Mouse (Mus musculus) stomach, postnatal 0 days (tissue): ENCODE results near the gene Myo6.

Experiments
- CTCF ChIP-seq: IDR thresholded peaks from 2 replicates; pipeline ENCODE4 v1.5.1; 2016; ENCODE audit warnings: antibody characterized with exemption, low read depth, mild to moderate bottlenecking, moderate library complexity
- EP300 ChIP-seq: optimal IDR thresholded peaks from 2 replicates; pipeline ENCODE3; 2016; ENCODE audit warnings: antibody characterized with exemption

- no peak for TF ChIP-seq CTCF
- no peak for TF ChIP-seq EP300
Observed at GRCm38 (mm10) chr9:80333466-80333865, 168.6 kb downstream of the Myo6 start.
